Mouse (Mus musculus) hindbrain, embryonic 13.5 days (tissue): ENCODE results near the gene Chrdl1. TPM values are rescaled to one million over a fixed set of nuclear protein-coding genes. Genes with fewer than 3 reads are reported as not detected.

Experiments
- ATAC-seq: fragments of 200-750 bp; cut with Nextera tagmentation; 2 replicates; pipeline ENCODE4 v1.8.0; 2017; ENCODE audit warnings: moderate TSS enrichment; ENCODE audit not compliant: low FRiP score
- H3K27ac ChIP-seq: fragments of 300-500 bp; sonication (generic); 2 replicates; pipeline ENCODE4 v1.5.1; 2015; ENCODE audit warnings: inconsistent platforms, mild to moderate bottlenecking, moderate library complexity
- H3K27me3 ChIP-seq: fragments of 300-500 bp; sonication (generic); 2 replicates; pipeline ENCODE4 v1.6.1; 2015; ENCODE audit warnings: mild to moderate bottlenecking, inconsistent platforms
- H3K36me3 ChIP-seq: fragments of 300-500 bp; sonication (generic); 2 replicates; pipeline ENCODE4 v1.6.1; 2015; ENCODE audit warnings: mild to moderate bottlenecking, inconsistent platforms
- H3K4me1 ChIP-seq: fragments of 300-500 bp; sonication (generic); replicated peaks from 2 replicates; pipeline ENCODE4 v1.6.1; 2015; ENCODE audit warnings: inconsistent platforms
- H3K4me2 ChIP-seq: fragments of 300-500 bp; sonication (generic); 2 replicates; pipeline ENCODE4 v1.6.1; 2015; ENCODE audit warnings: inconsistent platforms, mild to moderate bottlenecking, moderate library complexity
- H3K4me3 ChIP-seq: fragments of 300-500 bp; sonication (generic); 2 replicates; pipeline ENCODE4 v1.5.1; 2015; ENCODE audit warnings: mild to moderate bottlenecking, inconsistent platforms
- H3K9ac ChIP-seq: fragments of 300-500 bp; sonication (generic); 2 replicates; pipeline ENCODE4 v1.6.1; 2015; ENCODE audit warnings: mild to moderate bottlenecking, inconsistent platforms
- H3K9me3 ChIP-seq: fragments of 300-500 bp; sonication (generic); 2 replicates; pipeline ENCODE4 v1.6.1; 2016; ENCODE audit warnings: inconsistent platforms
- WGBS: fragments of 180-500 bp; shearing (Covaris S2); methylation state at CpG from one replicate; pipeline ENCODE4 v1.1.7; 2015; 5-methylcytosine and 5-hydroxymethylcytosine counted together
- polyA plus RNA-seq: library from polyadenylated mRNA; unstranded; fragments of >200 nt; fragmentation: Nextera tagmentation; extraction: Ambion mirVana; gene quantifications from 2 replicates; pipeline ENCODE4 v1.2.1, GENCODE M21; 2015

The Chrdl1 gene
- polyA plus RNA-seq = 2.7 and 4.6 TPM in 2 replicates

- Histone ChIP-seq H3K4me2 (peak within 1 kb of the TSS; percentile 65), H3K27me3 (peaks cover 42% of the 10 kb centered on the region), H3K4me1 (no peaks in the 10 kb centered on the region), H3K9me3 (no peaks in the 10 kb centered on the region), H3K36me3 (no peaks in the 10 kb centered on the region), H3K27ac (no peak within 1 kb of the TSS), H3K4me3 (peak within 1 kb of the TSS; percentile 49), H3K9ac (peak within 1 kb of the TSS; percentile 55)
- peak; percentile 61 for ATAC-seq
- WGBS = 15% methylated on average over 34 of the region's 37 CpGs
Measured at GRCm38 (mm10) chrX:143393791-143394369, at the start of gene Chrdl1. Gene Chrdl1, minus strand, starts transcription at chrX:143394262.

- WGBS = 40% methylated on average over 4 of the region's 4 CpGs
- Histone ChIP-seq H3K27ac (no peak overlapping the region), H3K9ac (no peak overlapping the region), H3K9me3 (no peaks in the 10 kb centered on the region), H3K4me1 (no peaks in the 10 kb centered on the region), H3K27me3 (0 out of 2 replicates have a peak, but pooled peaks cover 2% of the 10 kb centered on the region), H3K36me3 (no peaks in the 10 kb centered on the region), H3K4me2 (no peak overlapping the region), H3K4me3 (no peak overlapping the region)
- ATAC-seq = no peak
Measured at GRCm38 (mm10) chrX:143442638-143443037, 48.6 kb upstream of the Chrdl1 start.

- Histone ChIP-seq H3K4me2 (no peak overlapping the region), H3K4me1 (no peaks in the 10 kb centered on the region), H3K36me3 (no peaks in the 10 kb centered on the region), H3K4me3 (no peak overlapping the region), H3K9ac (no peak overlapping the region), H3K9me3 (no peaks in the 10 kb centered on the region), H3K27ac (no peak overlapping the region), H3K27me3 (peaks cover 16% of the 10 kb centered on the region; the same call in 1 of the 2 replicates)
- 59% methylated on average over 2 of the region's 2 CpGs for WGBS
- ATAC-seq = no peak
Measured at GRCm38 (mm10) chrX:143404601-143405000, 10.5 kb upstream of the Chrdl1 start.

- no peaks in the 10 kb centered on the region for H3K27me3 ChIP-seq
- H3K27ac ChIP-seq = no peak overlapping the region
- no peaks in the 10 kb centered on the region for H3K4me1 ChIP-seq
- 70% methylated on average over 4 of the region's 4 CpGs for WGBS
- no peak overlapping the region for H3K9ac ChIP-seq
- no peak overlapping the region for H3K4me3 ChIP-seq
- no peak overlapping the region for H3K4me2 ChIP-seq
- ATAC-seq = no peak
- H3K36me3 ChIP-seq = no peaks in the 10 kb centered on the region
- no peaks in the 10 kb centered on the region for H3K9me3 ChIP-seq
Measured at GRCm38 (mm10) chrX:143366256-143366959, 27.7 kb downstream of the Chrdl1 start.

GRCm38 (mm10) chrX:143347227-143347626 is 46.8 kb downstream of the Chrdl1 start:
- peaks cover 13% of the 10 kb centered on the region; the same call in 1 of the 2 replicates for H3K27me3 ChIP-seq
- no peak overlapping the region for H3K4me3 ChIP-seq
- 29% methylated on average over 5 of the region's 5 CpGs for WGBS
- H3K4me1 ChIP-seq = no peaks in the 10 kb centered on the region; the same call in 1 of the 2 replicates
- no peaks in the 10 kb centered on the region for H3K36me3 ChIP-seq
- H3K9ac ChIP-seq = no peak overlapping the region
- ATAC-seq = no peak
- no peak overlapping the region for H3K27ac ChIP-seq
- H3K4me2 ChIP-seq = no peak overlapping the region
- H3K9me3 ChIP-seq = no peaks in the 10 kb centered on the region

GRCm38 (mm10) chrX:143346739-143347138 is 47.3 kb downstream of the Chrdl1 start:
- no peaks in the 10 kb centered on the region for H3K9me3 ChIP-seq
- H3K36me3 ChIP-seq = no peaks in the 10 kb centered on the region
- H3K27ac ChIP-seq = no peak overlapping the region
- no peaks in the 10 kb centered on the region; the same call in 1 of the 2 replicates for H3K4me1 ChIP-seq
- peaks cover 13% of the 10 kb centered on the region; the same call in 1 of the 2 replicates for H3K27me3 ChIP-seq
- no peak overlapping the region for H3K4me2 ChIP-seq
- WGBS = 38% methylated on average over 3 of the region's 3 CpGs
- no peak for ATAC-seq
- H3K4me3 ChIP-seq = no peak overlapping the region
- H3K9ac ChIP-seq = no peak overlapping the region

- no peak overlapping the region for H3K4me2 ChIP-seq
- WGBS = 53% methylated on average over 5 of the region's 5 CpGs
- no peaks in the 10 kb centered on the region for H3K9me3 ChIP-seq
- H3K9ac ChIP-seq = no peak overlapping the region
- no peaks in the 10 kb centered on the region; the same call in 1 of the 2 replicates for H3K4me1 ChIP-seq
- peaks cover 11% of the 10 kb centered on the region; the same call in 1 of the 2 replicates for H3K27me3 ChIP-seq
- H3K27ac ChIP-seq = no peak overlapping the region
- no peak overlapping the region for H3K4me3 ChIP-seq
- ATAC-seq = no peak
- H3K36me3 ChIP-seq = no peaks in the 10 kb centered on the region
Measured at GRCm38 (mm10) chrX:143344509-143345495, 49.3 kb downstream of the Chrdl1 start.

GRCm38 (mm10) chrX:143338156-143338555 is 55.9 kb downstream of the Chrdl1 start:
- Histone ChIP-seq H3K4me3 (no peak overlapping the region), H3K4me1 (no peaks in the 10 kb centered on the region), H3K36me3 (no peaks in the 10 kb centered on the region), H3K4me2 (no peak overlapping the region), H3K9me3 (no peaks in the 10 kb centered on the region), H3K9ac (no peak overlapping the region), H3K27me3 (peaks cover 13% of the 10 kb centered on the region), H3K27ac (no peak overlapping the region)
- 36% methylated on average over 4 of the region's 4 CpGs for WGBS
- ATAC-seq = no peak

- Histone ChIP-seq H3K4me3 (no peak overlapping the region), H3K4me2 (no peak overlapping the region), H3K9me3 (no peaks in the 10 kb centered on the region), H3K36me3 (no peaks in the 10 kb centered on the region), H3K27me3 (peaks cover 13% of the 10 kb centered on the region), H3K27ac (no peak overlapping the region), H3K9ac (no peak overlapping the region), H3K4me1 (no peaks in the 10 kb centered on the region)
- 30% methylated on average over 3 of the region's 3 CpGs for whole genome bisulfite sequencing
- no peak for ATAC-seq
Measured at GRCm38 (mm10) chrX:143337561-143337960, 56.5 kb downstream of the Chrdl1 start.

- Histone ChIP-seq H3K27ac (no peak overlapping the region), H3K4me3 (no peak overlapping the region), H3K27me3 (peaks cover 14% of the 10 kb centered on the region), H3K4me2 (no peak overlapping the region), H3K9me3 (no peaks in the 10 kb centered on the region), H3K36me3 (no peaks in the 10 kb centered on the region), H3K9ac (no peak overlapping the region), H3K4me1 (no peaks in the 10 kb centered on the region)
- no peak for ATAC-seq
- WGBS = 95% methylated on average over 4 of the region's 4 CpGs
Measured at GRCm38 (mm10) chrX:143336661-143337060, 57.4 kb downstream of the Chrdl1 start.

GRCm38 (mm10) chrX:143335846-143336245 is 58.2 kb downstream of the Chrdl1 start:
- no peaks in the 10 kb centered on the region for H3K4me1 ChIP-seq
- no peaks in the 10 kb centered on the region for H3K9me3 ChIP-seq
- H3K4me3 ChIP-seq = no peak overlapping the region
- WGBS = 64% methylated on average over 5 of the region's 5 CpGs
- no peaks in the 10 kb centered on the region for H3K36me3 ChIP-seq
- no peak for ATAC-seq
- H3K9ac ChIP-seq = no peak overlapping the region
- no peak overlapping the region for H3K27ac ChIP-seq
- H3K27me3 ChIP-seq = peaks cover 18% of the 10 kb centered on the region
- H3K4me2 ChIP-seq = no peak overlapping the region

GRCm38 (mm10) chrX:143313166-143313565 is 80.9 kb downstream of the Chrdl1 start:
- no peak for ATAC-seq
- H3K27me3 ChIP-seq = no peaks in the 10 kb centered on the region
- H3K36me3 ChIP-seq = no peaks in the 10 kb centered on the region
- H3K9ac ChIP-seq = no peak overlapping the region
- no peak overlapping the region for H3K4me3 ChIP-seq
- H3K4me2 ChIP-seq = no peak overlapping the region
- H3K4me1 ChIP-seq = no peaks in the 10 kb centered on the region
- WGBS = 86% methylated on average over 3 of the region's 3 CpGs
- no peaks in the 10 kb centered on the region for H3K9me3 ChIP-seq
- no peak overlapping the region for H3K27ac ChIP-seq
